Mouse (Mus musculus): ENCODE data around the gene Arhgef40. TPM values are rescaled to one million over a fixed set of nuclear protein-coding genes. Genes with fewer than 3 reads are reported as not detected.

The Arhgef40 gene
- polyA plus RNA-seq, 1 experiment from 2014 or later, result 36.4 TPM

DNA sequence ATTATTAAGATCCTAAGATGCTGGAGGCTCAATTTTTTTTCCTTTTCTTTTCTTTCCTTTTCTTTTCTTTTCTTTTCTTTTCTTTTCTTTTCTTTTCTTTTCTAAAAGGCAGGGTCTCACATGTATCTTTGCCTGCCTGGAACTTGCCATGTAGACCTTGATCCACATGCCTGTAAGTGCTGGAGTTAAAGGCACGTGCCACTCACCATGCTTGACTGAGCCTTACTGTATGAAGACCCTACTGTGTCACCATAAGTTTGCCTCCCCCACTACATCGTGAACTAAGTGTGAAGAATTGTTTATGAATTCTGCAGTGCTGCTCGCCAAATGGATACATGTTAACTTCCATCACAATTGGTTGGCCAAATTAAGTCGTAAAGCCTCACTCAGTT is 36.6 kb downstream of the Arhgef40 start:
- Histone ChIP-seq H3K4me1 (replicated peaks; ENCODE audit: control insufficient read depth, insufficient read depth) (peaks cover 4% of the 10 kb centered on the region; the same call in 1 of the 2 replicates), H3K4me2 (replicated peaks; ENCODE audit: low read depth) (no peak overlapping the region; the same call in 1 of the 2 replicates), H3K36me3 (ENCODE audit: control insufficient read depth, insufficient read depth, low read length) (no peaks in the 10 kb centered on the region), H3K27ac (replicated peaks) (peak overlapping the region; percentile 100), H3K9me3 (ENCODE audit: control insufficient read depth, low read length) (no peaks in the 10 kb centered on the region), H3K9ac (ENCODE audit: low read length) (no peak overlapping the region), H3K27me3 (ENCODE audit: control insufficient read depth, insufficient read depth, low read length) (no peaks in the 10 kb centered on the region), H3K4me3 (ENCODE audit: low read depth, low read length) (no peak overlapping the region)
- no peak for DNase-seq (ENCODE audit: low spot score)
- no peak for ATAC-seq (ENCODE audit: low FRiP score, low TSS enrichment)
- TF ChIP-seq CTCF (IDR thresholded peaks at IDR 0.05; ENCODE audit: low read depth) (no peak), EP300 (optimal IDR thresholded peaks at IDR 0.05) (no peak)
- WGBS, result 46% methylated on average over 4 of the region's 4 CpGs

DNA sequence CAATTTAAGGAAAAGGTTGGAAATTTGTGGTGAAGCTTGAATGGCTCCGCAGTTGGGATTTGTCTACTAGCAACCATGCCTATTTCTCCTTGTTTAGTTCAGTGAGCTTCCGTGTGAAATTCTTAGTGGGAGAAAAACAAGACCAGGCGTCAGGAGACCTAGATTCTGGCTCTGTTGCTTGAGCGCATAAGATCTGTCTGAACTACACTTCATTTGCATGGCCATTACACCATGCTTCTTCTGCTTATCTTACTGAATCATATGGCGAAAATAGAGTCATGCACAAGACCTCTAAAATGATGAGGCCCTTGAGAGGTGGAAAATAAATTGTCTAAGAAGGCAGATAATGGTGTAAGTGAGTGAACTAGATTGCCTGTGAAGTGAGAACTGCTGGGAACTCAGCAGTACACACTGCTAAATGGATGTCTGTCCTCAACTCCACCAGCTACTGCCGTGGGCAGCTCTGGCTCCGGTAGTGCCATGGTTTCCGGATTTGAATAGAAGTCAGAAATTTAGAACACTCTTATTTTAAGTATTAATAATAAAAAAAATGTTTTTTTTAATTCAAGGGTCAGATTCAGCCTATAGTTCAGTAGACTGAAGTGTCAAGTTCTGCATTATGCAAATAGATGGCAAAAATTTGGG is 37.2 kb downstream of the Arhgef40 start:
- ATAC-seq (ENCODE audit: low FRiP score, low TSS enrichment) (no peak), DNase-seq (ENCODE audit: low spot score) (no peak)
- H3K4me2 ChIP-seq (replicated peaks; ENCODE audit: low read depth), result no peak overlapping the region
- H3K27me3 ChIP-seq (ENCODE audit: control insufficient read depth, insufficient read depth, low read length), result no peaks in the 10 kb centered on the region
- no peak overlapping the region for H3K4me3 ChIP-seq (ENCODE audit: low read depth, low read length)
- whole genome bisulfite sequencing, result 89% methylated on average over 8 of the region's 8 CpGs
- TF ChIP-seq EP300 (optimal IDR thresholded peaks at IDR 0.05) (no peak), CTCF (IDR thresholded peaks at IDR 0.05; ENCODE audit: low read depth) (no peak)
- H3K27ac ChIP-seq (replicated peaks), result no peak overlapping the region
- H3K9ac ChIP-seq (ENCODE audit: low read length), result no peak overlapping the region
- H3K36me3 ChIP-seq (ENCODE audit: control insufficient read depth, insufficient read depth, low read length), result no peaks in the 10 kb centered on the region
- no peaks in the 10 kb centered on the region for H3K9me3 ChIP-seq (ENCODE audit: control insufficient read depth, low read length)
- 0 out of 2 replicates have a peak, but pooled peaks cover 3% of the 10 kb centered on the region for H3K4me1 ChIP-seq (replicated peaks; ENCODE audit: control insufficient read depth, insufficient read depth)

DNA sequence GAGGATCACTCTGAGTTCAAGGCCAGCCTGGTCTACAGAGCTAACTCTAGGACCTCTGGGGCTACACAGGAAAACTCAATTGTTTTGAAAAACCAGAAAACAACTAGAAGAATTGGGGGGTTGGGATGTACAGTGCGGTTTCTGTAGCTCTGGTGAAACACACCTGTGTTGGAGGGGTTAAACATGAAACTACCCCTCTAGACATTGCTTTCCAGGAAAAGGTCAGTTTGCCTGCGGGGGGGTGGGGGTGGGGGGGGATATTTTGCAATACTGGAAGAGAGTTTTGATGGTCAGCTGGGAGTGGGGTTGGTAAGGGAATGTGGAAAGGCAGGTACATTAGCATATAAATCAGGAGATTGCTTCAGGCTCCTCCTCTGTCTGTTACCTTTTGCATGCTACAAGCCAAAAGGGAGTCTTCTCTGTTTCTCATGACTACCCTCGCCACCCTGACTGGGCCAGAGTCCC is 37.8 kb downstream of the Arhgef40 start:
- Histone ChIP-seq H3K4me2 (replicated peaks; ENCODE audit: low read depth) (peak overlapping the region; percentile 51), H3K4me3 (ENCODE audit: low read depth, low read length) (no peak overlapping the region; the same call in 1 of the 2 replicates), H3K36me3 (ENCODE audit: control insufficient read depth, insufficient read depth, low read length) (no peaks in the 10 kb centered on the region), H3K9me3 (ENCODE audit: control insufficient read depth, low read length) (no peaks in the 10 kb centered on the region), H3K27ac (replicated peaks) (peak overlapping the region; percentile 74), H3K9ac (ENCODE audit: low read length) (no peak overlapping the region), H3K4me1 (replicated peaks; ENCODE audit: control insufficient read depth, insufficient read depth) (0 out of 2 replicates have a peak, but pooled peaks cover 3% of the 10 kb centered on the region), H3K27me3 (ENCODE audit: control insufficient read depth, insufficient read depth, low read length) (no peaks in the 10 kb centered on the region)
- no peak for TF ChIP-seq EP300 (optimal IDR thresholded peaks at IDR 0.05)
- TF ChIP-seq CTCF (IDR thresholded peaks at IDR 0.05; ENCODE audit: low read depth), result no peak
- ATAC-seq (ENCODE audit: low FRiP score, low TSS enrichment) (no peak), DNase-seq (ENCODE audit: low spot score) (no peak)
- WGBS, result 60% methylated on average over 3 of the region's 3 CpGs

GRCm38 (mm10) chr14:52022709-52023459 is 38.4 kb downstream of the Arhgef40 start:
- H3K4me1 ChIP-seq (replicated peaks; ENCODE audit: control insufficient read depth, insufficient read depth), result 0 out of 2 replicates have a peak, but pooled peaks cover 3% of the 10 kb centered on the region
- H3K4me2 ChIP-seq (replicated peaks; ENCODE audit: low read depth), result peak overlapping the region; percentile 51
- ATAC-seq (ENCODE audit: low FRiP score, low TSS enrichment), result peak; percentile 59
- DNase-seq (ENCODE audit: low spot score), result peak; percentile 94
- peak overlapping the region; percentile 26 for H3K4me3 ChIP-seq (ENCODE audit: low read depth, low read length)
- peak overlapping the region; percentile 35 for H3K9ac ChIP-seq (ENCODE audit: low read length)
- H3K27me3 ChIP-seq (ENCODE audit: control insufficient read depth, insufficient read depth, low read length), result no peaks in the 10 kb centered on the region
- WGBS, result 6% methylated on average over 23 of the region's 23 CpGs
- H3K36me3 ChIP-seq (ENCODE audit: control insufficient read depth, insufficient read depth, low read length), result no peaks in the 10 kb centered on the region
- no peaks in the 10 kb centered on the region for H3K9me3 ChIP-seq (ENCODE audit: control insufficient read depth, low read length)
- peak overlapping the region; percentile 74 for H3K27ac ChIP-seq (replicated peaks)
- TF ChIP-seq EP300 (optimal IDR thresholded peaks at IDR 0.05), result peak; percentile 1
- TF ChIP-seq CTCF (IDR thresholded peaks at IDR 0.05; ENCODE audit: low read depth), result peak; percentile 86

- no peak for ATAC-seq (ENCODE audit: low FRiP score, low TSS enrichment)
- TF ChIP-seq EP300 (optimal IDR thresholded peaks at IDR 0.05) (no peak), CTCF (IDR thresholded peaks at IDR 0.05; ENCODE audit: low read depth) (no peak)
- no peak for DNase-seq (ENCODE audit: low spot score)
- H3K27ac ChIP-seq (replicated peaks), result no peak overlapping the region
- 71% methylated on average over 2 of the region's 2 CpGs for WGBS
- H3K36me3 ChIP-seq (ENCODE audit: control insufficient read depth, insufficient read depth, low read length), result no peaks in the 10 kb centered on the region
- no peaks in the 10 kb centered on the region for H3K4me1 ChIP-seq (replicated peaks; ENCODE audit: control insufficient read depth, insufficient read depth)
- H3K9me3 ChIP-seq (ENCODE audit: control insufficient read depth, low read length), result no peaks in the 10 kb centered on the region
- H3K27me3 ChIP-seq (ENCODE audit: control insufficient read depth, insufficient read depth, low read length), result no peaks in the 10 kb centered on the region
- no peak overlapping the region for H3K4me2 ChIP-seq (replicated peaks; ENCODE audit: low read depth)
- H3K4me3 ChIP-seq (ENCODE audit: low read depth, low read length), result no peak overlapping the region
- no peak overlapping the region for H3K9ac ChIP-seq (ENCODE audit: low read length)
Observed at GRCm38 (mm10) chr14:52024133-52024532, 39.6 kb downstream of the Arhgef40 start.

DNA sequence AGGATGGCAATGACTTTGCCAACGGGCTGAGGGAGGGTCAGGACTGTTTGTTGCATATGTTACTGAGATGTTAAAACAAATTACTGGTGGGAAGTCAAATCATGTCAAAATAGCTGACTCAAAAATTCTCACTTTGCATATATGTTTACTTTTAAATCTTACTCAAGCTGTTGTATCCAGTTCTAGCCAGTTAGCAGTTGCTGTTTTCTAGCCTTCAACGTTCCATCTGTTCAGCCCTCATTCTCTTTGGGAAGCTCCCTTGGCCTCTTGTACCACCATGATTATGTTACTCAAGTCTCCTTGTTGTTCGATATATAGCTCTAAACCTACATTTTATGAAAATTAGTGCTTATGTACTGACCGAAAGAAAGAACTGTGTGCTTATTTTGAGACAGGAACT is 41.8 kb downstream of the Arhgef40 start:
- H3K36me3 ChIP-seq (ENCODE audit: control insufficient read depth, insufficient read depth, low read length), result no peaks in the 10 kb centered on the region
- H3K27ac ChIP-seq (replicated peaks), result no peak overlapping the region
- WGBS, result 78% methylated on average over 4 of the region's 4 CpGs
- DNase-seq (ENCODE audit: low spot score) (no peak), ATAC-seq (ENCODE audit: low FRiP score, low TSS enrichment) (no peak)
- no peaks in the 10 kb centered on the region for H3K9me3 ChIP-seq (ENCODE audit: control insufficient read depth, low read length)
- H3K4me1 ChIP-seq (replicated peaks; ENCODE audit: control insufficient read depth, insufficient read depth), result no peaks in the 10 kb centered on the region
- H3K4me2 ChIP-seq (replicated peaks; ENCODE audit: low read depth), result no peak overlapping the region
- no peaks in the 10 kb centered on the region for H3K27me3 ChIP-seq (ENCODE audit: control insufficient read depth, insufficient read depth, low read length)
- TF ChIP-seq EP300 (optimal IDR thresholded peaks at IDR 0.05), result no peak
- TF ChIP-seq CTCF (IDR thresholded peaks at IDR 0.05; ENCODE audit: low read depth), result no peak
- H3K4me3 ChIP-seq (ENCODE audit: low read depth, low read length), result no peak overlapping the region
- no peak overlapping the region for H3K9ac ChIP-seq (ENCODE audit: low read length)

All from stomach, postnatal 0 days (tissue).